Mouse (Mus musculus): ENCODE data around the gene Vamp1. TPM values are rescaled to one million over a fixed set of nuclear protein-coding genes. Genes with fewer than 3 reads are reported as not detected.
A peak's percentile ranks its signal among the peaks of the same experiment; 100 is the strongest.
"Not testable (repeated sequence)": the region's sequence is repeated elsewhere in the genome, so short reads cannot be mapped to it uniquely, and the experiment has no call there.

The Vamp1 gene
- total RNA-seq, 2 experiments from 2014 or later, result 5.0 to 6.5 TPM

DNA sequence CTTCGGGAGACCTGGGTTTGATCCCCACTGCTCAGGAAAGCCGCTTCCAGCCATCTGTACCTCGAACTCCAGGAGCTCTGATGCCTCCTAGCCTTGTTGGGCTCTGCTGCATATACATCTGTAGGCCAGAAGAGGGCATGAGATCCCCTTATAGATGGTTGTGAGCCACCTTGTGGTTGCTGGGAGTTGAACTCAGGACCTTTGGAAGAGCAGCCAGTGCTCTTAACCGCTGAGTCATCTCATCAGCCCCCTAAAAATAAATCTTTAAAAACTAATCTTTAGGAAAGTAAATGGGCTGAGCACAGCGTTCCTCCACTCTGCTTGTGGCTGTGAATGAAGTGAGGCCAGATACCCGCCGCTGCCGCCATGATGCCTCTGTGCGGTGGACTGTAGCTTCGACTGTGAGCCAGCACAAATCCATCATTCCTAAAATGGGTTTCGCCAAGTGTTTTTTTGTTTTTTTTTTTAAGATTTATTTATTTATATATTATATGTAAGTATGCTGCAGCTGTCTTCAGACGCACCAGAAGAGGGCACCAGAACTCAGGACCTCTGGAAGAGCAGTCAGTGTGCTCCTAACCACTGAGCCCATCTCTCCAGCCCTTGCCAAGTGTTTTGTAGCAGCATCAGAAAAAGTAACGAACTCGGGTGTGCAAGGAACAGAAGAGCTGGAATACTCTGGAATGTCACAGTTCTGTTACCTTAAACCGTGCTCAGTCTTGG lies 59.7 kb downstream of the Vamp1 start:
- intact Hi-C loops (cut with DNase I), result loop anchor here (1.0 to 5.0 kb wide), 5 partner anchors 52 to 327 kb away; partner anchors contain the start of gene Iffo1
- peak; percentile 35 to 49 for DNase-seq

DNA sequence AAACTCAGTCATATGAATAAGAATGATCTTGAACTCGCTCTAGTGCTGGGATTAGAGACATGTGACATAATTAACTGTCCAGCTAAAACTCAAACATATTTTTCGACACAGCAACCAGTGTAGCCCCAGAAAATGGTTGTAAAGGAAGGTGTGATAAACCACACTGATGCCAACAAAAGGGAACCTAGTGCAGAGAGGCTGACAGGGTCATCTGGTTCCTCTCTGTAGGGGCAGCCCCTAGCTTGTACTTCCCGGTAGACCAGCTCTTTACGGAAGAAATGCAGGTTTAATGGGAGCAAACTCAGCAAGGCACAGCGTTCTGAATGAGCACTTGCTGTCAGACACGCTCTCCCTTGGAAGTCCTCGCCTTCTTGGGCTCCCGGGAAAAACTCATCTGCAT lies 64.4 kb downstream of the Vamp1 start:
- intact Hi-C loops (cut with DNase I), result loop anchor here (5.0 kb wide), 1 partner anchor 48 kb away; no protein-coding TSS in a partner anchor
- DNase-seq, result no peak

- intact Hi-C loops (cut with DNase I); DNase-seq: not testable (repeated sequence)
Observed at GRCm38 (mm10) chr6:125282721-125283120, 67.4 kb downstream of the Vamp1 start.

DNA sequence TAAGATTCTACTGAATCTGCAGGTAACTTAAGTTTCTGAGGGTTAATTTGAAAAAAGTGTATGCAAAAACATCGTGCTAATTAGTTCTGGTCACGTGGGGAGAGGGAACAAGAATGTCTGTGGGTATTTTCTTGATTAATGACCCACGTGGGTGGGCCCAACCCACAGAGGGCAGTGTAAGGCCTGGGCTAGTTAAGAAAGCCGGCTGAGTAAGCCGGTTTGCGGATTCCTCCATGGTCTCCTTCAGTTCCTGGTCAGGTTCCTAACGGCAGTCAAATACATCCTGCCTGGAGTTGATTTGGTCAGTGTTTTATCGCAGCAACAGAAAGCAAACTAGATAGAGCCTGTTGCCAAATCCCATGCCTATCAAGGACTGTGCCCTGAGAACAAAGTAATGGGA lies 68.9 kb downstream of the Vamp1 start:
- DNase-seq, result no peak
- intact Hi-C loops (cut with DNase I), result no loop called here

DNA sequence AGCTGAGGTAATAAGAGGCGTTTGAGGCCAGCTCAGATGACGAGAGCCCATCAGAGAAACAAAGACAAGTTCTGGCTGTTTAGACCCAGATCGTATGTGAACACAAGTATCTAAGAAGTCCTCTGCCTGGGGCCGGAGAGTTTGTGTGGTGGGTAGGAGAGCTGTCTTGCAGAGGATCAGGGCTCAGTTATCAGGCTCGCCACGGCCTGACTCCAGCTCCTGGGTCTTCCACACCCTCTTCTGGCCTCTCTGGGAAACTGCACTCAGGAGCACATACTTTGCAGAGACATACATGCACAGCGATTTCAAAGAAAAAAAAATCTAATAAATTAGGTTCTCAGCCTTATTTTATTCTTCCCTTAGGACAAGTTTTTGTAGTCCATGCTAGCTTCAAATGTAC lies 69.4 kb downstream of the Vamp1 start:
- no peak for DNase-seq
- intact Hi-C loops (cut with DNase I), result no loop called here

- intact Hi-C loops (cut with DNase I), result no loop called here
- no peak for DNase-seq
Observed at GRCm38 (mm10) chr6:125285890-125286289, 70.5 kb downstream of the Vamp1 start, which contains the start of gene Tuba3a. Tuba3a (minus strand) TSS chr6:125286042.

DNA sequence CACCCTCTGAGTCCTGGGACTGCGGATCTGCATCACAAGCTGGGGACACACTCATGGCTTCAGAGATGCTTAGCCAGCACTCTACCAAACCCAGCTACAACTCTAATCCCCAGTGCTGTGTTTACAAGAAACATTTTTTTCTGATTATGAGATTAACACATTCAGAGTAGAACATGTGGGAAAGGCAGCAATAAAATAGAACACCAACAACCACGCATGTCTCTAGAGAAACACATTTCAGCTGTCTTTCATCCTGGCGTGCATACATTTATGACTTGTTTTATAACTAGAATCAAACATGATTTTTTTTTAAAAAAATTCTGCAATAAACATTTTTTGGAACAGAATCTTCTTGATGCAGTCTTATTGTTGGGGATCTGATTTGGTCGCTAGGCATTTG lies 71.6 kb downstream of the Vamp1 start:
- intact Hi-C loops (cut with DNase I), result no loop called here
- DNase-seq, result no peak

DNA sequence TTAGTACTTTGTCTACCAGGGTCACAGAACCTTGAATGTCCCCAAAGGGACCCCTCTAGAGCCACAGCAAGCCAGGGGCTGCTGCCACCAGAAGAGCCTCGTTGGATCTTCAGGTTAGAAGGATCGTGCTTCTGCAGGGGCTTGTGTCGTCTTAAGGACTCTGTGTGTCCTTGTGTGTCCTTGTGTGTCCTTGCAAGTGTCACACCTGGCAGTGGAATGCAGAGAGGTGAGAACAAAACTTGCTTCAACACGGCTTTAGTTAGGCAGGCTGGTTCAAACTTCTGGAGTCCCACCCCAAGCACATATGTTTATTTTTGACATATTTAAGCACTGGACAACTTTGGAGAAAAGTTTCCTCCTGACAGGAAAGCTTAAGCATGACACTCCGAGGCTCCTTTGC lies 73.4 kb downstream of the Vamp1 start:
- no peak for DNase-seq
- intact Hi-C loops (cut with DNase I), result no loop called here

DNA sequence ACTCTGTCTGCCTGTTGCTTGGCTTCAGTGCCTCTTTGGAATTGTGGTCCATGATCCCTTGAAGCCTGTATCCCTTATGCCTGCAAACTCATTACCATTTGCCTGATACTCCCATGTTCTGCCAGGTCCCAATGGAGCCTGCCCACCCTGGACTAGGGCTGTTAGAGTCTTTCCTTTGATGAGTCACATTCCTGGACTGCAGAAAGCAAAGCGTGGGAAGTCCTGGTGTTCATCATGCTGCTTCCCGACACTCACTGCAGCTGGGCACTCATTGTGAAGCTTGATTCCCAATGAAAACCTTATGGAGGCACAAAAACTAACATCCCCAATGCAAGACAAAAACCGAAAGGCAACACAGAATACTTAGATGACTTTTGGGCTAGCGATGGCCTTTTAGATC lies 76.0 kb downstream of the Vamp1 start:
- intact Hi-C loops (cut with DNase I), result no loop called here
- DNase-seq, result no peak

DNA sequence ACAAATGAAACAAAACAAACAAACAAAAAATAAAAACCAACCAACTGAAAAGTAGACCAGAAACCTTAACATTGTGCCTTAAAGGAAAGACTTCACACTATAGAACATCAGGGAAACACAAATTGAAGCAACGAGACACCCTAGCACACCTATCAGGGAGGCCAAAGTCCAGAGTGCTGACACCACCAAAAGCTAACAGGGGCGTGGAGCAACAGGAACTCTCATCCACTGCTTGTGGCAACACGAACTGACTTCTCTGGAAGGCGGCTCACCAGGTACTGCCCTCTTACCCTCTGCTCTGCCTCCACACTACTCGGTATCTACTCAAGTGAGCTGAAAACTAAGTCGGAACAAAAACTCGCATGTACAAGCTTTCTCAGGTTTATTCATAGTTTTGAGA lies 76.9 kb downstream of the Vamp1 start:
- no peak for DNase-seq
- intact Hi-C loops (cut with DNase I), result no loop called here

GRCm38 (mm10) chr6:125294049-125294448 lies 78.7 kb downstream of the Vamp1 start:
- no peak for DNase-seq

More at GRCm38 (mm10) chr6:125294049-125294448, 78.7 kb downstream of the Vamp1 start:
- intact Hi-C loops (cut with DNase I), result no loop called here

Small RNAs within 50 kb of the gene (microRNA-seq; reads per million reads assigned to microRNA genes)
- gene Mir3098 (ENCODE audit: borderline number of aligned reads in 2 of 2) (0.72 to 2.7 reads per million in 2 experiments), gene Mir8113 (ENCODE audit: borderline number of aligned reads in 2 of 2) (0 reads per million in 2 experiments)

Other genes starting within 250 kb of the Vamp1 start
- gene Pianp, start 218.9 kb upstream of the Vamp1 start, total RNA-seq (2021), result 1 to 10 TPM in 1 of 2 experiments, under 1 TPM in 1; 0.81 to 1.0 TPM
- 10 to 100 TPM; 19.6 to 21.6 TPM for gene Zfp384, start 206.4 kb upstream of the Vamp1 start, total RNA-seq (2021)
- gene Ing4, start 175.8 kb upstream of the Vamp1 start, total RNA-seq (2021), result 10 to 100 TPM; 30.5 to 34.4 TPM
- gene Acrbp, start 165.9 kb upstream of the Vamp1 start, total RNA-seq (2021), result 1 to 10 TPM; 1.7 to 2.1 TPM
- gene Lpar5, start 147.6 kb upstream of the Vamp1 start, total RNA-seq (2021), result under 1 TPM in 1 of 2 experiments, not detected in 1; 0.24 TPM
- gene Chd4, start 119.6 kb upstream of the Vamp1 start, total RNA-seq (2021), result 100 to 1,000 TPM; 118 to 127 TPM
- gene Nop2, start 83.6 kb upstream of the Vamp1 start, total RNA-seq (2021), result 10 to 100 TPM; 20.3 to 21.0 TPM
- 1 to 10 TPM; 6.6 to 9.4 TPM for gene Iffo1, start 70.3 kb upstream of the Vamp1 start, total RNA-seq (2021)
- gene Gapdh, start 49.1 kb upstream of the Vamp1 start, total RNA-seq (2021), result 1,000 to 10,000 TPM; 4,473 to 4,723 TPM
- 10 to 100 TPM; 20.8 to 25.3 TPM for gene Ncapd2, start 23.9 kb upstream of the Vamp1 start, total RNA-seq (2021)
- gene Mrpl51, start 23.8 kb upstream of the Vamp1 start, total RNA-seq (2021), result 100 to 1,000 TPM; 308 to 334 TPM
- gene Tapbpl, start 16.3 kb downstream of the Vamp1 start, total RNA-seq (2021), result 1 to 10 TPM; 4.4 to 5.1 TPM
- under 1 TPM in 1 of 2 experiments, not detected in 1; 0.49 TPM for gene Cd27, start 21.5 kb downstream of the Vamp1 start, total RNA-seq (2021)
- not detected for gene Tuba3a, start 70.5 kb downstream of the Vamp1 start, total RNA-seq (2021)
- 10 to 100 TPM; 28.8 to 31.3 TPM for gene Ltbr, start 98.3 kb downstream of the Vamp1 start, total RNA-seq (2021)
- 1 to 10 TPM in 1 of 2 experiments, under 1 TPM in 1; 0.46 to 1.1 TPM for gene Scnn1a, start 105.1 kb downstream of the Vamp1 start, total RNA-seq (2021)
- 10 to 100 TPM; 59.6 to 63.7 TPM for gene Tnfrsf1a, start 133.8 kb downstream of the Vamp1 start, total RNA-seq (2021)
- not detected for gene Plekhg6, start 165.2 kb downstream of the Vamp1 start, total RNA-seq (2021)

Data from heart, postnatal 36 days (tissue).